Mouse (Mus musculus) ES-E14 (cell line): ENCODE measurements around the gene Hras.

Experiments
- CHD2 ChIP-seq: IDR thresholded peaks from 2 replicates; pipeline ENCODE4 v1.6.1; 2014; ENCODE audit warnings: mild to moderate bottlenecking, low read depth, low read length, inconsistent platforms
- HCFC1 ChIP-seq: IDR thresholded peaks from 2 replicates; pipeline ENCODE4 v1.6.1; 2012; ENCODE audit warnings: low read length, inconsistent platforms, borderline replicate concordance; ENCODE audit not compliant: insufficient read depth
- MAFK ChIP-seq: IDR thresholded peaks from 2 replicates; pipeline ENCODE4 v1.6.1; 2014; ENCODE audit warnings: mild to moderate bottlenecking, low read depth, low read length, inconsistent platforms; ENCODE audit not compliant: insufficient read depth
- ZC3H11A ChIP-seq: IDR thresholded peaks from 2 replicates; pipeline ENCODE4 v1.6.1; 2012; ENCODE audit warnings: low read depth, mild to moderate bottlenecking, inconsistent platforms, low read length, borderline replicate concordance
- ZNF384 ChIP-seq: IDR thresholded peaks from 2 replicates; pipeline ENCODE4 v1.6.1; 2012; ENCODE audit warnings: low read depth, low read length, inconsistent platforms

- TF ChIP-seq HCFC1 (no peak), MAFK (no peak), ZC3H11A (no peak), CHD2 (no peak), ZNF384 (no peak)
These were observed 35.9 kb upstream of the Hras start for GRCm38 (mm10) chr7:141229702-141230101.
